Mouse (Mus musculus) mouse trophoblast stem cell (cell line): ENCODE measurements at regions not wholly inside any gene's neighbourhood (a gene's known extent, or its start where the extent isn't known, plus 50 kb on each side); places are given as distances from the start of the nearest gene placed in this dataset.

Experiments
- in situ Hi-C, 2 experiments: fragments of 300-500 bp; cut with MseI, MboI; formaldehyde crosslinking; loops; 2 replicates in 1 of 2; 3 replicates in 1 of 2; pipeline ENCODE4 v1.15.1; 2025

DNA sequence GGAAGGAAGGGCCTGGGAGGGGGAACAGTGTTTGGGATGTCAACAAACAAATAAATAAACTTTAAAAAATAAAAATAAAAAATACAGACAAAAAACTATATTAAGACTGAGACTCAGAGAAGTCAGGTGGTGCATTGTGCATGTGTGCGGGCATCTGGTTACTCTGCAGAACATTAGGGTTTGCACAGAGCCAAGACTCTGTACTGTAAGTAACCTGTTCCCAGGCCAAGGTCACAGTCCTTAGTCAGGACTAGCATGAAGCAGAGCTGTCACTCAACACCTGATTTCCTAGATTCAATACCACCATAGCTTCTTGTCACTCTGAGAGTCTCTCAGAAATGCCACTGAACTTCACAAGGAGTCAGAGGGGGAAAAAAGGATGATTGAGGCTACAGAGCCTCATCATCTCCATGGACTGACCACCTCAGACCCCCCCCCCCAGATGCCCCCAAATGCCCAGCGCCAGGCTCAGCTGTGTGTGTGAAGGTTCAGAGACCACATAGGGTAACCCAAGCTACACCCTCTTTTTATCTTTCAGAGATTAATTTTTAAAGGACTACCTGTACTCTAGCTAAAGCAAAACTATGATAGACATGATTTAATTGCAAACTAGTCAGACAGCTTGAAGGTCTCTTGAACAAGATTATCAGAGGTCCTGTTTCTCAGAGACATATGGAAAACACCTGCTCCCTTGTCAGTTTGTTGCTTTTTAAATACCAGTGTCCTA lies 106.2 kb upstream of the Nfe2l3 start:
- in situ Hi-C loops, result no loop called here

DNA sequence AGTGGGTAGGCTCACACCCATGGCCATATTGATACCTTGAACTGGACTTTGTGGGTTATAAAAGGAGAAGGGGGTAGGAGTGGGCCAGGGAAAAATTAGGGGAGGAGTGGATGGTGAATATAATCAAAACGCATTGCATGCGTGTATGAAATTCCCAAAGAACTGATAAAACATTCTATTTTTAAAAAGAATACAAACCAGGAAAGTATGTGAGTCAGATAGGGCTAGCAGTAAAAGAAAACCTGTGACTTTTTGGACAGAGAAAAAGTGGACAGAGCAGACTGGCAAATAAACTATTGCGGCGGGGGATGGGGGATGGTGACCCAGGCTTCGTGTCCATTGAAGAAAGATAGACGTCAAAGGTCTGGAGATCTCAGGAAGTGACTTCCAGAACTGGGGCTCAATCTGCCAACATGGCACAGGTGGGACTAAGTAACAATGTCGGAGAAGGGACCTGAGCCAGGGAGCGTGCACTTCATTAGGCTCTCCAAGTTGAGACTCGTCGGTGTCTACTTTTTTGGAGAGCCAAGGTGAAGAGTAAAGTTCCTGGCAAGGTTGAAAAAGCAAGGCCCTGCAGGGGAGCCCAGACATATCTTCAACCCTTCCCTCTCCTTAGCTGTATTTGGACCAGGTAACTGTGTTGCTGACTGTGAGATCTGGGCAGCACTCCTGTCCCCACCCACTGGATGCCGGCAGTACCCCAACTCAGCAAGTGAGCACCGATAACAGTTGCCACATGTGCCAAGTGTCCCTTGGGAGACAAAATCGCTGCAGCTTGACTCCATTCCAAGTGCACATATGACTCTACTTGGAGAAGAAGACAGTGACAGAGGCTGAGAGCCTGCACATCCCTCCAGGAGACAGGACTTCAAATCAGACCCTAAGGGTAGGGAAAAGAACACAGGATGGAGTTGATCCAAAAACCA lies 103.1 kb upstream of the Nfe2l3 start:
- in situ Hi-C loops, result no loop called here

DNA sequence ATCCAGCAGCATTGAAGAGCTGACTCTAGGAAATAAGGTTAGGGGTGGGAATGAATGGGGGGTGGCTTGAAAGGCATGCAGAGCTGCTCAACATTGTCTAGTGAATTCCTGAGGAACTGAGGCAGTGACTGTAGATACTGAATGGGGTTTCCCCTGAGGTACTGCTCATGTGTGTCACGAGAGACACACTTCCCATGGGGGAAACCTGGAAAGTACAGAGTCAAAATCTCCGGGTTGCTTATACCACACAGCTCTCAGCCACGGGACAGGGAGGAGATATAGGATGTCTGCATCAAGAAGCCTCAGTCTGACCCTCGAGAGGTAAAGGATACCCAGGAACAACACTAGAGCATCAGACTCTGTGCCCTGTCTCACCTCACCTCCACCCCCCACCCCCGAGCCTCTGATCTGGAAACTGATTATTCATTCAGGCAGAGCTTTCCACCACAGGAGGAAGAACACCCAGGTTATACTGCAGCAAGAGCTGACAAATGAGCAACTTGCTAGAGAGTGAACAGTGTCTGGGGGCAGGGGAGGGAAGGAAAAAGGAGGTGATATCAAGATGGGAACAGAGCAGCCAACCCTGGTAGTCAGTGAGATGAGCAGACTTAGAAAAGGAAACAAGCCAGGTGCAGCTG lies 102.3 kb upstream of the Nfe2l3 start:
- in situ Hi-C loops, result no loop called here

DNA sequence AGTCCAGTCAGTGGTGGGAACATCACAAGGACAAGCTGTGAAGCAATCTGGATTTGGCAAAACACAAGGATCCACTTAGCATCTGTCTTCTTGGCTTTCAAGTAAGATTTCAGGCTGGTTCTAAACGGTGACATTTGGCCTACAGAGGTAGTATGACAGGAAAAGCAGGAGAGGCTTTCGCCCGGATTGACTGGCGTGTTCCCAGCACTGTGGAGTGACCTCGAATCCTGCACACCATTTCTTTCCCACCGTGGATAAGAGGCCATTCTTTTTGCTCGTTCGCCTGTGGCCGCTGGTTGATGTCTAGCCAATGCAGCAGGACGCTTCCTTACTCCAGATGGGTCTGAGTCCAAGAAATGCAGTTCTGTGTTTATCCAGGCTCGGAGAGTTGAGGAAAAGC lies 99.6 kb upstream of the Nfe2l3 start:
- in situ Hi-C loops, result no loop called here

DNA sequence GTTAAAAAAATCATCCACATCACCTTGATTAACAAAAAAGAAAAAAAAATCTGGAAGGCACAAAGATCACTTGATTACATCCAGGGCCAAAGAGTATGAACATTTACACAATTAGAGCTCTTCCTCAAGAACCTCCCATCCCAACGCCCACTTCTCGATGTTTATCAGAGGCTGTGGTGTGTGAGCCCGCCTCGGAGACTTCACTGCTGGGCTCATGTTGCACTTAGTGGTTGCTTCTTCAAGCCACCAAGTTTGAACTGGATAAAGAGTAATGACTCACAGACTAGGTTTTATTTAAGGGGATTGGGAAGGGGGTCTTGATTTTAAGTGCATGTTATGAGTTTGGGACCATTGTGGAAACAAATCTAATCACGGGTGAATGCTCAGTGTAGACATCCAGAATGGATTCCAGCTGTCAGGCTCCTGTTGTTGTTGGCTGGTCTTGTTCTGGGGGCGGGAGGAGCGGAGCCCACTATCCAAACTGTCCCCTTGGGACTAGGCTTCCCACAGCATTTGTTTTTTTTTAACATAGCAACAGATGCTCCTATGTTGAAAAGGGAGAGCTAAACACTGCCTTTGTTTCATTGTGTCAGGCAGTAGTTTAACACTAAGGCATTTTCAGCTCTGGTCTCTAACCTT lies 98.6 kb upstream of the Nfe2l3 start:
- in situ Hi-C loops, result no loop called here

DNA sequence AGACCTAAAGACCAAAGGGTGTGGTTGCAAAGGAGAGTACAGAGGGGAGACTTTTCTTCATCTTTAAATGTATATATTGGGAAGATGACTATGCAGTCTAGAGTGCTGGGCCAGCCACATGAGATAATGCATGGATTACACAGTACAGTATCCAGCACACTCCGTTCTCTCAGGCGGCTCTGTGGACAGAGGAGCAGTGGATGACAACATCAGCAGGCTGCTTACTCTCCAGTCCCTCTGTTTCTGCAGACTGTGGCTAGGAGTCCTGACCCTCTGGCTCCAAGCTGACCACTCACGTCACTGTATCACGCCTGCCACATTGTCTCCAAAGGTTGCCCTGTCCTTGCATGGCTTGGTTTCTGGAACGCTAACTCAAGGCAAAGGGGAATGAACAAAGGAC lies 97.2 kb upstream of the Nfe2l3 start:
- in situ Hi-C loops, result no loop called here

DNA sequence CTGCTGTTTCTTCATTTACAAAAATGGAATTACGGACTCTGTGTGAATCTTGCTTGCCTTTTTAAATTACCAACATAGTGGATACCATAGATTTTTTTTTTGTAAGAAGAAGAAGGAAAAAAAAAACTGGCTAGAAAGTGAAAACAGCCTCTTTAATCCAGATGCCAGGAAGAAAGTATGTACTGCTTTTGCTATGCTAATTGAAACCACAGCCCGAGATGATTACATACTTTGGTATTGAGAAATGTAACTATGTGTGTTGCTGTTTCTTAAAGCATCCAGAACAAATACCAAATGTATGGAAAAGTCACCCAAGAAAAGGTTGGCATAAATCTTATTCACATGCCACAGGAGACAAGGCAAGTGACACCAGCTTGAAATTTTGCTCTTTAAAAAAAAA lies 93.2 kb upstream of the Nfe2l3 start:
- in situ Hi-C loops, result no loop called here

DNA sequence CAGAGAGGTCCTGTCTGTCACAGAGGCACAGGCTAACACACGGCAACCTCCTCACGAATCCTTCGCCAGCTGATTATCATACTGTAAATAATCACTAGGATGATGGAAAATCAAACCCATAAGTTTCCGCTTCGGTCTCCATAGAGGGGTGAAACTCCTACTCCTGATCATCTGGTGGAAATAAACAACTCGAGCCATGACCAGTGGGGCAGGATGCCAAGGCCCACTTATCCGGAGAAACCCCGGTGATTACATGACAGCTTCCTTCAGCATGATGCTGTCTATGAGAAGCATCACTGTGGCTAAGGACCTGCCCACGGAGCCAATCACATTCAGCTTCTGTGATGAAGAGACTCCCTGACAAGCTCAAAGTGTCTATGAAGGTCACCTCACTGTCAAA lies 84.7 kb upstream of the Nfe2l3 start:
- in situ Hi-C loops, result no loop called here

DNA sequence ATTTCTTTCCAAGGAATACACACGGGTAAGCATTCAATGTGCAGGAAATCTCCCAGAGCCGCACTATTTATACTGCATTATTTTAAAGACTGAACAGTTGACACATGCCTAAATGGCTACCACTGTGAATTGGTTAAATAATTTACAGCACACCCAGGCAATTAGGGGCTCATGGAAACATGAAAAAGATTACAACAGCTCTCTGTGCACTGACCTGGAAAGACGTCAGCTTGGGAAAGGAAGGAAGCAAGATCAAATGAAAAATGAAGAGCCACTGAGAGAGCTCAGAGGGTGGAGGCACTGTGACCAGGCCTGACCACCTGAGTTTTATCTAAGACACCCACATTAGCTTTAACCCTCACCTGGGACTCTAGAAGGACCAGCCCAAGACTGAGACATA lies 82.7 kb upstream of the Nfe2l3 start:
- in situ Hi-C loops, result no loop called here

DNA sequence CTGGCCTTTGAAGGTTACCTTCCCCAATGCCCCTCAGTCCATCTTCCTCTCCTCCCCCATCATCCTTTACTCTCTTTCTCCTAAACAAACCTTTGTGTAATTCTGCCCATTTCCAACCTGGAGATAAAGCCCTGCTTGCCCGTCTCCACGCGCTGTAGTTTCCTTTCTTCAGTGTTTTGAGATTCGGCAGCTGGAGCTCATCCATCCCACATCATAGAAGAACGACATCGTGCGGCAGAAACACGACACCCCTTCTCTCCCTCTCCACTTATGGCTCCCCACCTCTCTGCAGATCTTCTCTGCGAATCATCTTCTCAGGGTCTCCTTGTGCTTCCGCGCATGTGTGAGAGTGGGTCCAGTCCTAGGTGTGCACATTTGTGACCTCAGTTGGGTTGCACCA lies 77.4 kb upstream of the Nfe2l3 start:
- in situ Hi-C loops, result no loop called here

DNA sequence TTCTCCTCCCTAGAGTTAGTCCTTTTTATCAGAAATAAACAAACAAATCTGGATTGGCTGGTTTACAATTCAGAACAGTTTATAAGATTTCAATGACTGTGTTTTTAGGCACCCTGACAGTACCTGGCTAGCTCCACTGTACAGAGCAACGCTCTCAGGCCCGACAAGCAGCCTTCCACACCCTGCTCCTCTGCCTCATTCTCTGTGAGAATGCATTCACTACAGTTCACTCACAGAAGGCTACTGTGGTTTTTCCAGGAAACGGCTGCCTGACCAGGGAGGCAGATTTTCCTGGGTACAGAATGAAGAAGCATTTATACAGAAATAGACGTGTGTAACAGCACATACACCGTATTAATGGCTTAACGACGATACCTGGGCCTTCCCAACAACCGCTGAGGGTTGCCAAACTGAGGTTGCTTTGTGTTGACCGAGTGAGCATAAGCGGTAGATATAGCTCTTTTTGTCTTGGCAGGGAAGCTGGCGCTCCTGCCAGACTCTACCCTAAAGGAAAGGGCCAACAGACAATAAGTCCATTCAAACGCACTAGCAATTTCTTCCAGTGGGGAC lies 70.8 kb upstream of the Nfe2l3 start:
- in situ Hi-C loops, result loop anchor here (5.0 to 10.0 kb wide), 2 partner anchors 149 to 157 kb away; no protein-coding TSS in a partner anchor

DNA sequence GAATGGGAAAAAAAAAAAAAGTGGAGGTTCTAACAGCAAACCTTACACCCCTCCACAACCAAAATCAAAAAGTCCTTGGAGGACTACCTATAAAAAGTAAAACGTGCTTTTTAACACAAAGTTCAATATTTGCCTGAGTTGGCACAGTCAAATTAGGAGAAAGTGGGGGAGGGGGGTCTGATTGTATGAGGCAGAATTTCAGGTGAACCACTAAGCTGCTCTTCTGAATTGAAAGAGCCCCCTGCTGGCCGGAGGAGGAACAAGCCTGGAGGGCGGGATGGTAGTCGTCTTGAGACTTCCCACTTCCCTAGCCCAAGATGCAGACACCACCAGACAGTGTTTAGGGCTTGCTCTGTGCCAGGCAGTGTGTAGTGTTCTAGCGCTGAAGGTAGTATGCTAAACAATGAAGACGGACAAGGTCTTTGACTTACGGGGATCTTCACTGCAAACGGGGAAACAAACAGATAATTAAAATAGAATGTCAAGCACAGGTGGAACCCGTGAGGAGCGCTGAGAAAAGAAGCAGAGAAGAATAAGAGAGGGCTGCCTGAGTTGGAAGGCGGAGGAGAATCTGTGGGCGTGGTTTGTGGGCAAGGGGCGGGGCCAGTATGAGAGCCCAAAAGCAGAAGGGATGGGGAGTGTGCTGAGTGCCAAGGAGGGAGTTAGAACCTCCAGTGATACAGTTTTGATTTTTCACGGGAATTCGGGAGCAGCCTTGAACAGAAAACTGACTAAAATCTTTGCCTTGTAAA lies 69.8 kb upstream of the Nfe2l3 start:
- in situ Hi-C loops, result loop anchor here (5.0 to 10.0 kb wide), 2 partner anchors 150 to 158 kb away; no protein-coding TSS in a partner anchor

DNA sequence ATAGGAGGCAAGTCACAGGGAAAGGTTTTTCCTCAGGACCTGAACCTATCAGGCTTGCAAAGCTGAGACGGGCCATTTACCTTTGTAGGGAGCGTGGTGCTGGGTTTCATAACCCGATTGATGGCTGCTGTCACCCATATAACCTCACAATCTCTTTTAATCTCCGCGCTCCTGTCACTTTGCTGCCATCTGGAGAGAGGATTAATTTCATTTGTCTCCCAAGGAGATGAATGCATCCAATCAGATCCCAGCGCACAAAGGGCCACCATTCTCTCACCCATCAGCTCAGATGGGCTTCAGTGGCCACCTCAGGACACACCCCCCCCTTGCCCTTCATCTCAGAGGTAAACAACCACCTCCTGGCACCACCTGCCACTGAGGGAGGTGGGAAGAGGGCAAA lies 67.7 kb upstream of the Nfe2l3 start:
- in situ Hi-C loops, result loop anchor here (5.0 to 10.0 kb wide), 2 partner anchors 152 to 160 kb away; no protein-coding TSS in a partner anchor

DNA sequence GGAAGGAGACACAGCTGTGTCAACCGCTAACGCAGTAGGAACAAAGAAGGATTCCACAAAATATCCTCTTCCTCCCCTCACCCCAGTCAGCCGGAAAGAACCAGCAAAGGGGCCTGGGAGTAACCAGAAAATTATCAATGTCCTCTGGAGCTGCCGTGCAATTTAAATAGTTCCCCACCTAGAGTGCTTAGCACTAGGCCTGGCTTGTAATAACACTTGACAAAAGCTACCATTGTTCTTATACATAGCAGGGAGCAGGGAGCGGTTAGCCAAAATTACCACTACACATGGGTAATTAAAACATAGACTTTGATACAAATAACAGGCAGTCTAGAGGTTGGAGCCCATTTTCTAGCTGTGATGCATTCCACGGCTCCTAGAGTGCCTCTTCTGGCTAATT lies 62.7 kb upstream of the Nfe2l3 start:
- in situ Hi-C loops, result loop anchor here in 1 of 2 experiments (10.0 kb wide), 1 partner anchor 165 kb away; no protein-coding TSS in a partner anchor

DNA sequence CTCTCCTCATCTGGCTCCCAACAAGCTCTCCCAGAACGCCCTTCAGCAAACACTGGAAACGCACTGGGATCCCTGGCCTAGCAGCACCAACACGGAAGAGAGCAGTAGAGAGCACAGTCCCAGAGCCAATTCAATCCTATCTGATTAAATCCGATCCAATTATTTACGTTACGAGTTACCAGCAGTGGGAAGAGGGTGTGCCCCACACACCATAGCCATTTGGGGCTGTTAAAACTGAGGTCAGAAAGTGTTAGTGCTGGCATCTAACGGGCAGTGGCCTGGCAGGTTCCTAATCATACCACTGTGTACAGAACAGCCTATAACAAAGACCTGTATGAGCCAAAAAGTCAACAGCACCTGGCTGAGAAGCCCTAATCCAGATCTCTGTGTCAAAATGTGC lies 60.1 kb upstream of the Nfe2l3 start:
- in situ Hi-C loops, result no loop called here

DNA sequence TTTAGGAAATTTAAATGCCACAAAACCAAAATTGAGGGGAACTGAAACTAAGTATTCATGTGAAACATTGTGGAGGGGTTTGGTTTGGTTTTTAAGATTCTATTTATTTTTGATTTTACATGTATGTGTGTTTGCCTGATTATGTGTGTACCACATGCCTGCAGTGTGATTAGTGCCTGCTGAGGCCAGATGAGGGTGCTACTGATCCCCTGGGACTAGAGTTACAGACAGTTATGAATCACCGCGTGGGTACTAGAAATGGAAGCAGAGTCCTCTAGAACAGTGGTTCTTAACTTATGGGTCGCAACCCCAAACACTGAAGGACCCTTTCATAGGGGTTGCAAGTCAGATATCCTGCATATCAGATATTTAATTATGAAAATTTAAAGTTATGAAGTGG lies 54.0 kb upstream of the Nfe2l3 start:
- in situ Hi-C loops, result no loop called here

DNA sequence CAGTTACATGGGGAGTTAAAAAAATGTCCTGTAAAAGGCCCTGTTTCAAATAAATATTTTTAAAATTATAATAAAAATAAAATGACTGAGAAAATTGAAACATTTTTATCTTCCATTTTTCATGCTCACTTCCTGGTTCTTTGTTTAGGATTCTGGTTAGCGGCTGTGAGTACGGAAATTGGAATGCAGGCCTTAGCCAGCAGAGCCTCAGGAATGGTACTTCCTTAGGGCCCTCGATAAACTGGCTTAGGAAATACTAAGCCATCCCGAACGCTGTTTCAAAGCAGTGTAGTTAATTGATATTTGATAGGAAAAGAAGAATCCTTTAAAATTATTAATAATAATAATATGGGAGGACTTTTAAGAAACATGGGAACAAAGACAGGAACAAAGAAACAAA lies 53.4 kb upstream of the Nfe2l3 start:
- in situ Hi-C loops, result no loop called here

DNA sequence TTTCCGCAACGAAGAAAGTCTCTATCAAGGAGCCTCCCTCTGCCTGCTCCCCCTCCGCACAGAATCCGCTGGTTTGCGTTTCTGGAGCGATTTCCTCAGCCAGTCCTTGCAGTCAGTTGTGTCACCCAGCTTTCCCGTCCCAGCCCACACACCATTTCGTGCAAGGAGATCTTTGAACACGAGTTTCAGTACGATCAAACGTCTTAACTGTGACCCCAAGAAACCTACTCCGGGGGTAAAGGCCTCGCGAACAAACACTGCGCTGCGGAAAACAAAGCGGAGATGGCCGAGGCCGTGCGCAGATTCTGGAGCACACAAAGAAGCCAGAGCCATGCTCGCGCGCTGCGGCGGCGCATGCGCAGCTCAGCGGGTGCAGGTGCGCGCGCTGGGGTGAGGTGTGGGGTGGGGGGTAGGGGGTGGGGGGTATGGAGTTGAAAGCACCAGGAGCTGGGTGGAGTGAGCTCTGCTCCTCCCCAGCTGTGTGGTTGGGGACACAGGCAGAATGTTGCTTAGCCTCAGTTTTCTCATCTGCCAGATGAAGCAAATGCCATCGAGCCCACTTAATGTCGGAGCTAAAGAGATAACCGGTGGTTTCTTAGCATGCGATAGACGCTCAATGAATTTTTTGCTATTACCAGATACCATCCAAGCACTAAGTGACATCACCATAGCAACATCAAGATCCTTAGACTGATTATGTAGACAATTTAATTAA lies 52.8 kb upstream of the Nfe2l3 start:
- in situ Hi-C loops, result loop anchor here (10.0 kb wide), 1 partner anchor 65 kb away; no protein-coding TSS in a partner anchor

DNA sequence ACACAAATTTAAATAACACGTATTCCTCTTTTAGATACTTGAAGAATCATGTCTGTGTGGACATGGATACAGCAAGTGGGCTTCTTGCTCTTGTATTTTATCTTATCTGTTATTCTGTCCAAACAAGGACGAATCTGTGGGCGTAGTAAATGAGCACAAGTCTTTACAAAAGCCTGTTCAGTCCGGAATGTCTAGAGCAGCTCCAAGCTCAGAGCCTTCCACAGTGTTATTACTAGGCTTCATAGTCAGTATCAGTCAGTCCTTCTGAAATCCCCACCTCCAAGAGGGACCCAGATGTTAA lies 52.2 kb upstream of the Nfe2l3 start:
- in situ Hi-C loops, result loop anchor here (10.0 kb wide), 1 partner anchor 65 kb away; no protein-coding TSS in a partner anchor

DNA sequence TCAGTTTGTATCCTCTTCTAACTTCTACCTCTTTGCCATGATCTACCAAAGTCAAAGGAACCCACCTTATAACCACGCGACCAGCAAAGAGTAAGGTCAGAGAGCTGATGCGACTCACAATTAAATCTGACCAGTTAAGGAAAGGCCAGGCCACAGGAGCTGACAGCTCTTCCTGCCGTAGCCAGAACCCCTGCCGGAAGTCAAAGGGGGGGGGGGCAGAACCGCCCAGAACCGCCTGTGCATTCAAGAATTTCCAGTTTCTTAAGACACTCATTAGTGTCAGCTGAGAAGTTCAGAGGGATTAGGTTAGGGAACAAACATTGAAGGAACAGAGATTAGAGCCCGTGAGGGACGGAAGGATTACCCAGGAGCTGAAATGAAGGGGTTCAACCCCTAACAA lies 51.0 kb upstream of the Nfe2l3 start:
- in situ Hi-C loops, result loop anchor here (10.0 kb wide), 1 partner anchor 63 kb away; no protein-coding TSS in a partner anchor
